Mouse (Mus musculus) left cerebral cortex, postnatal 4 days (tissue): Measurements from ENCODE around the gene Arhgap10. TPM values are rescaled to one million over a fixed set of nuclear protein-coding genes. Genes with fewer than 3 reads are reported as not detected.
A peak's percentile ranks its signal among the peaks of the same experiment; 100 is the strongest.

ENCODE experiments used
- DNase-seq: peaks from one replicate; pipeline ENCODE4 v3.0.0-alpha.2; 2022
- intact Hi-C: fragments of 180-260 bp; cut with DNase I; formaldehyde crosslinking; loops from one replicate; pipeline ENCODE4 v1.15.1; 2025
- total RNA-seq, 2 experiments: library from RNA; stranded (reverse); gene quantifications; 2 replicates each; pipeline ENCODE4 v1.2.3; 2021

The Arhgap10 gene
- total RNA-seq, 2 experiments from 2014 or later: 6.5 to 6.6 TPM

GRCm38 (mm10) chr8:77317771-77318170, 200.0 kb downstream of the Arhgap10 start:
- no peak for DNase-seq
- intact Hi-C loops: loop anchor here (10.0 kb wide), 3 partner anchors 413 to 1963 kb away; no protein-coding TSS in a partner anchor

- DNase-seq: no peak
- intact Hi-C loops: loop anchor here (10.0 kb wide), 3 partner anchors 408 to 1958 kb away; no protein-coding TSS in a partner anchor
Measured at GRCm38 (mm10) chr8:77313003-77313402, 204.8 kb downstream of the Arhgap10 start.

GRCm38 (mm10) chr8:77311762-77312161, 206.0 kb downstream of the Arhgap10 start:
- DNase-seq: no peak

GRCm38 (mm10) chr8:77310541-77310940, 207.2 kb downstream of the Arhgap10 start:
- no peak for DNase-seq
- intact Hi-C loops: loop anchor here (10.0 kb wide), 3 partner anchors 406 to 1956 kb away; no protein-coding TSS in a partner anchor

More at GRCm38 (mm10) chr8:77311762-77312161, 206.0 kb downstream of the Arhgap10 start:
- intact Hi-C loops: loop anchor here (10.0 kb wide), 3 partner anchors 407 to 1957 kb away; no protein-coding TSS in a partner anchor

- intact Hi-C loops: loop anchor here (10.0 kb wide), 3 partner anchors 405 to 1955 kb away; no protein-coding TSS in a partner anchor
- DNase-seq: peak; percentile 16
Measured at GRCm38 (mm10) chr8:77310026-77310425, 207.7 kb downstream of the Arhgap10 start.

GRCm38 (mm10) chr8:77294599-77294998, 223.2 kb downstream of the Arhgap10 start:
- intact Hi-C loops: no loop called here
- DNase-seq: no peak

GRCm38 (mm10) chr8:77292649-77293048, 225.1 kb downstream of the Arhgap10 start:
- DNase-seq: no peak
- intact Hi-C loops: no loop called here

GRCm38 (mm10) chr8:77292120-77292519, 225.6 kb downstream of the Arhgap10 start:
- intact Hi-C loops: no loop called here

GRCm38 (mm10) chr8:77288492-77288891, 229.3 kb downstream of the Arhgap10 start:
- no peak for DNase-seq
- intact Hi-C loops: no loop called here

More at GRCm38 (mm10) chr8:77292120-77292519, 225.6 kb downstream of the Arhgap10 start:
- DNase-seq: no peak

GRCm38 (mm10) chr8:77288065-77288464, 229.7 kb downstream of the Arhgap10 start:
- no peak for DNase-seq
- intact Hi-C loops: no loop called here

- no peak for DNase-seq
- intact Hi-C loops: no loop called here
Measured at GRCm38 (mm10) chr8:77284473-77284872, 233.3 kb downstream of the Arhgap10 start.

- intact Hi-C loops: no loop called here
- DNase-seq: no peak
Measured at GRCm38 (mm10) chr8:77282605-77283236, 235.0 kb downstream of the Arhgap10 start.

- DNase-seq: no peak
- intact Hi-C loops: no loop called here
Measured at GRCm38 (mm10) chr8:77279977-77280376, 237.8 kb downstream of the Arhgap10 start.

- intact Hi-C loops: no loop called here
Measured at GRCm38 (mm10) chr8:77278246-77278645, 239.5 kb downstream of the Arhgap10 start.

GRCm38 (mm10) chr8:77276827-77277226, 240.9 kb downstream of the Arhgap10 start:
- no peak for DNase-seq

More at GRCm38 (mm10) chr8:77278246-77278645, 239.5 kb downstream of the Arhgap10 start:
- DNase-seq: no peak

GRCm38 (mm10) chr8:77275571-77275970, 242.2 kb downstream of the Arhgap10 start:
- DNase-seq: no peak
- intact Hi-C loops: no loop called here

More at GRCm38 (mm10) chr8:77276827-77277226, 240.9 kb downstream of the Arhgap10 start:
- intact Hi-C loops: no loop called here

- intact Hi-C loops: no loop called here
Measured at GRCm38 (mm10) chr8:77272136-77272535, 245.6 kb downstream of the Arhgap10 start.

GRCm38 (mm10) chr8:77267941-77268405, 249.8 kb downstream of the Arhgap10 start:
- no peak for DNase-seq
- intact Hi-C loops: no loop called here

More at GRCm38 (mm10) chr8:77272136-77272535, 245.6 kb downstream of the Arhgap10 start:
- no peak for DNase-seq

GRCm38 (mm10) chr8:77262216-77263009, 255.3 kb downstream of the Arhgap10 start:
- intact Hi-C loops: no loop called here
- DNase-seq: no peak

GRCm38 (mm10) chr8:77261215-77261614, 256.5 kb downstream of the Arhgap10 start:
- intact Hi-C loops: no loop called here
- no peak for DNase-seq

GRCm38 (mm10) chr8:77257085-77257451, 260.7 kb downstream of the Arhgap10 start:
- intact Hi-C loops: no loop called here
- DNase-seq: no peak
